Mouse (Mus musculus): Measurements from ENCODE around the gene Baiap2. TPM values are rescaled to one million over a fixed set of nuclear protein-coding genes. Genes with fewer than 3 reads are reported as not detected.

Baiap2 gene
- polyA plus RNA-seq, 1 experiment: 8.8 TPM

GRCm38 (mm10) chr11:120005434-120006317, 63.1 kb downstream of the Baiap2 start:
- no peak for DNase-seq (ENCODE audit: low read depth, low spot score)
- WGBS: 87% methylated on average over 18 of the region's 18 CpGs

GRCm38 (mm10) chr11:120007496-120008080, 65.0 kb downstream of the Baiap2 start:
- WGBS: 40% methylated on average over 4 of the region's 4 CpGs
- DNase-seq (ENCODE audit: low read depth, low spot score): no peak

GRCm38 (mm10) chr11:120008501-120008900, 65.9 kb downstream of the Baiap2 start:
- WGBS: 81% methylated on average over 1 of the region's 1 CpGs
- no peak for DNase-seq (ENCODE audit: low read depth, low spot score)

GRCm38 (mm10) chr11:120008956-120009355, 66.4 kb downstream of the Baiap2 start:
- no peak for DNase-seq (ENCODE audit: low read depth, low spot score)
- 82% methylated on average over 8 of the region's 8 CpGs for WGBS

GRCm38 (mm10) chr11:120009937-120010336, 67.4 kb downstream of the Baiap2 start:
- no peak for DNase-seq (ENCODE audit: low read depth, low spot score)
- 83% methylated on average over 20 of the region's 20 CpGs for WGBS

- no peak for DNase-seq (ENCODE audit: low read depth, low spot score)
- 72% methylated on average over 11 of the region's 11 CpGs for WGBS
Observed at GRCm38 (mm10) chr11:120011114-120011760, 68.7 kb downstream of the Baiap2 start.

GRCm38 (mm10) chr11:120011761-120012560, 69.4 kb downstream of the Baiap2 start:
- WGBS: 45% methylated on average over 43 of the region's 43 CpGs
- DNase-seq (ENCODE audit: low read depth, low spot score): no peak

- WGBS: 83% methylated on average over 13 of the region's 13 CpGs
- DNase-seq (ENCODE audit: low read depth, low spot score): no peak
Observed at GRCm38 (mm10) chr11:120012702-120013101, 70.1 kb downstream of the Baiap2 start.

GRCm38 (mm10) chr11:120013174-120013711, 70.7 kb downstream of the Baiap2 start:
- WGBS: 11% methylated on average over 21 of the region's 21 CpGs
- peak; percentile 71 for DNase-seq (ENCODE audit: low read depth, low spot score)

GRCm38 (mm10) chr11:120014758-120015157, 72.2 kb downstream of the Baiap2 start:
- DNase-seq (ENCODE audit: low read depth, low spot score): no peak
- 84% methylated on average over 4 of the region's 4 CpGs for WGBS

- no peak for DNase-seq (ENCODE audit: low read depth, low spot score)
- 80% methylated on average over 8 of the region's 8 CpGs for WGBS
Observed at GRCm38 (mm10) chr11:120017011-120017410, 74.4 kb downstream of the Baiap2 start.

- DNase-seq (ENCODE audit: low read depth, low spot score): no peak
- 79% methylated on average over 23 of the region's 23 CpGs for WGBS
Observed at GRCm38 (mm10) chr11:120019542-120020440, 77.2 kb downstream of the Baiap2 start.

GRCm38 (mm10) chr11:120021367-120021766, 78.8 kb downstream of the Baiap2 start:
- WGBS: 88% methylated on average over 16 of the region's 16 CpGs
- DNase-seq (ENCODE audit: low read depth, low spot score): no peak

- 63% methylated on average over 8 of the region's 8 CpGs for WGBS
- DNase-seq (ENCODE audit: low read depth, low spot score): no peak
Observed at GRCm38 (mm10) chr11:120022216-120022615, 79.7 kb downstream of the Baiap2 start.

GRCm38 (mm10) chr11:120022841-120023240, 80.3 kb downstream of the Baiap2 start:
- DNase-seq (ENCODE audit: low read depth, low spot score): no peak
- 64% methylated on average over 12 of the region's 12 CpGs for WGBS

GRCm38 (mm10) chr11:120026941-120027340, 84.4 kb downstream of the Baiap2 start:
- 92% methylated on average over 3 of the region's 3 CpGs for WGBS
- no peak for DNase-seq (ENCODE audit: low read depth, low spot score)

GRCm38 (mm10) chr11:120028319-120029092, 85.9 kb downstream of the Baiap2 start:
- whole genome bisulfite sequencing: 37% methylated on average over 18 of the region's 18 CpGs
- peak; percentile 31 for DNase-seq (ENCODE audit: low read depth, low spot score)
